Mouse (Mus musculus) liver, postnatal 0 days (tissue): ENCODE data around the gene Slc4a4.

ENCODE experiments used
- CTCF ChIP-seq: sonication (generic); IDR thresholded peaks from 2 replicates; pipeline ENCODE4 v1.5.1; 2016; ENCODE audit warnings: antibody characterized with exemption, low read depth
- EP300 ChIP-seq: IDR thresholded peaks from 2 replicates; pipeline ENCODE4 v1.6.1; 2016; ENCODE audit warnings: antibody characterized with exemption, low read depth, mild to moderate bottlenecking

GRCm38 (mm10) chr5:89071957-89072356 lies 185.3 kb downstream of the Slc4a4 start:
- TF ChIP-seq CTCF (no peak), EP300 (no peak)
